Mouse (Mus musculus): Measurements from ENCODE around the gene Plxna3. TPM values are rescaled to one million over a fixed set of nuclear protein-coding genes. Genes with fewer than 3 reads are reported as not detected.

The Plxna3 gene
- polyA plus RNA-seq, 1 experiment, result 30.8 TPM

GRCm38 (mm10) chrX:74368209-74368909 lies 39.5 kb downstream of the Plxna3 start:
- no peak for DNase-seq (ENCODE audit: low read depth)

GRCm38 (mm10) chrX:74372888-74373549 lies 44.2 kb downstream of the Plxna3 start, which contains the start of the genes Ubl4a and Slc10a3:
TSS of gene Ubl4a (minus strand) at chrX:74373218.
TSS of gene Slc10a3 (minus strand) at chrX:74373349.
- no peak for DNase-seq (ENCODE audit: low read depth)

- DNase-seq (ENCODE audit: low read depth), result no peak
Observed at GRCm38 (mm10) chrX:74384451-74384850, 55.6 kb downstream of the Plxna3 start.

- DNase-seq (ENCODE audit: low read depth), result no peak
Observed at GRCm38 (mm10) chrX:74388153-74388552, 59.3 kb downstream of the Plxna3 start.

- no peak for DNase-seq (ENCODE audit: low read depth)
Observed at GRCm38 (mm10) chrX:74392535-74393443, 63.9 kb downstream of the Plxna3 start, which contains the start of the genes Fam3a and Ikbkg. TSS of gene Fam3a (minus strand) at chrX:74393272. TSS of gene Ikbkg (plus strand) at chrX:74393290.

Other genes with a start within 250 kb of the Plxna3 start
- gene Opn1mw, start 201.6 kb upstream of the Plxna3 start, polyA plus RNA-seq (2012; rRNA removed), result 1.7 TPM in 2 replicates
- gene Mecp2, start 193.7 kb upstream of the Plxna3 start, polyA plus RNA-seq (2012; rRNA removed), result 7.8 and 16.5 TPM in 2 replicates
- not detected in 2 replicates for gene Tex28, start 161.2 kb upstream of the Plxna3 start, polyA plus RNA-seq (2012; rRNA removed)
- gene Tktl1, start 151.8 kb upstream of the Plxna3 start, polyA plus RNA-seq (2012; rRNA removed), result not detected in 2 replicates
- gene Flna, start 79.2 kb upstream of the Plxna3 start, polyA plus RNA-seq (2012; rRNA removed), result 707 and 874 TPM in 2 replicates
- gene Emd, start 74.4 kb upstream of the Plxna3 start, polyA plus RNA-seq (2012; rRNA removed), result 54.6 and 56.1 TPM in 2 replicates
- gene Rpl10, start 58.3 kb upstream of the Plxna3 start, polyA plus RNA-seq (2012; rRNA removed), result 2,430 and 2,738 TPM in 2 replicates
- 160 and 171 TPM in 2 replicates for gene Taz, start 47.2 kb upstream of the Plxna3 start, polyA plus RNA-seq (2012; rRNA removed)
- gene Dnase1l1, start 46.7 kb upstream of the Plxna3 start, polyA plus RNA-seq (2012; rRNA removed), result 26.7 and 33.1 TPM in 2 replicates
- 445 and 453 TPM in 2 replicates for gene Atp6ap1, start 32.0 kb upstream of the Plxna3 start, polyA plus RNA-seq (2012; rRNA removed)
- gene Gdi1, start 24.1 kb upstream of the Plxna3 start, polyA plus RNA-seq (2012; rRNA removed), result 180 and 211 TPM in 2 replicates
- 13.3 and 19.5 TPM in 2 replicates for gene Fam50a, start 16.0 kb upstream of the Plxna3 start, polyA plus RNA-seq (2012; rRNA removed)
- 84.5 and 107 TPM in 2 replicates for gene Lage3, start 24.6 kb downstream of the Plxna3 start, polyA plus RNA-seq (2012; rRNA removed)
- gene Ubl4a, start 44.2 kb downstream of the Plxna3 start, polyA plus RNA-seq (2012; rRNA removed), result 47.6 and 59.2 TPM in 2 replicates
- gene Slc10a3, start 44.3 kb downstream of the Plxna3 start, polyA plus RNA-seq (2012; rRNA removed), result 27.1 and 30.5 TPM in 2 replicates
- 64.3 and 70.1 TPM in 2 replicates for gene Fam3a, start 64.2 kb downstream of the Plxna3 start, polyA plus RNA-seq (2012; rRNA removed)
- 20.6 and 21.6 TPM in 2 replicates for gene Ikbkg, start 64.2 kb downstream of the Plxna3 start, polyA plus RNA-seq (2012; rRNA removed)
- gene G6pdx, start 100.1 kb downstream of the Plxna3 start, polyA plus RNA-seq (2012; rRNA removed), result 190 and 227 TPM in 2 replicates
- not detected in 2 replicates for gene Gm6880, start 152.3 kb downstream of the Plxna3 start, polyA plus RNA-seq (2012; rRNA removed)
- not detected in 2 replicates for gene Olfr1326-ps1, start 245.8 kb downstream of the Plxna3 start, polyA plus RNA-seq (2012; rRNA removed)

Data from gonadal fat pad, adult 2 months (tissue).